Mouse (Mus musculus) neutrophil, adult 5-6 weeks (primary cell): Measurements from ENCODE around the gene Hipk1. TPM values are rescaled to one million over a fixed set of nuclear protein-coding genes. Genes with fewer than 3 reads are reported as not detected.
"Not testable (repeated sequence)": the region's sequence is repeated elsewhere in the genome, so short reads cannot be mapped to it uniquely, and the experiment has no call there.

ENCODE experiments used
- ATAC-seq: fragments of 151-379, 151-347 bp; 2 replicates; pipeline ENCODE4 v1.8.0; 2017; ENCODE audit warnings: mild to moderate bottlenecking, moderate TSS enrichment; ENCODE audit not compliant: insufficient number of reproducible peaks, poor library complexity, low FRiP score, severe bottlenecking; ENCODE audit errors: extremely low read depth
- total RNA-seq: library from RNA; stranded (forward); fragments of 200-1000 nt; gene quantifications from 2 replicates; pipeline ENCODE4 v1.2.3, GENCODE M21; 2017

Gene Hipk1
- total RNA-seq, 1 experiment from 2014 or later = 247 TPM

GRCm38 (mm10) chr3:103801631-103802531, 10.5 kb upstream of the Hipk1 start:
- peak; percentile 67 for ATAC-seq

GRCm38 (mm10) chr3:103799507-103799906, 8.1 kb upstream of the Hipk1 start:
- ATAC-seq = no peak

- ATAC-seq = no peak
Observed at GRCm38 (mm10) chr3:103796389-103796788, 5.0 kb upstream of the Hipk1 start.

GRCm38 (mm10) chr3:103792566-103792965, 1.2 kb upstream of the Hipk1 start:
- no peak for ATAC-seq

GRCm38 (mm10) chr3:103792111-103792406, 696 bp upstream of the Hipk1 start:
- not testable (repeated sequence) for ATAC-seq

- ATAC-seq = no peak
Observed at GRCm38 (mm10) chr3:103790346-103791145, 817 bp downstream of the Hipk1 start.

GRCm38 (mm10) chr3:103789891-103790345, 1.4 kb downstream of the Hipk1 start:
- ATAC-seq = no peak

GRCm38 (mm10) chr3:103789096-103789495, 2.3 kb downstream of the Hipk1 start:
- no peak for ATAC-seq

GRCm38 (mm10) chr3:103787225-103787624, 4.1 kb downstream of the Hipk1 start:
- no peak for ATAC-seq

GRCm38 (mm10) chr3:103782844-103783609, 8.3 kb downstream of the Hipk1 start:
- ATAC-seq = no peak

GRCm38 (mm10) chr3:103780777-103781176, 10.6 kb downstream of the Hipk1 start:
- ATAC-seq = no peak

GRCm38 (mm10) chr3:103780271-103780670, 11.1 kb downstream of the Hipk1 start:
- ATAC-seq = no peak

GRCm38 (mm10) chr3:103779183-103779582, 12.2 kb downstream of the Hipk1 start:
- peak; percentile 55 for ATAC-seq

- no peak for ATAC-seq
Observed at GRCm38 (mm10) chr3:103778660-103779059, 12.7 kb downstream of the Hipk1 start.

- ATAC-seq = no peak
Observed at GRCm38 (mm10) chr3:103777940-103778339, 13.4 kb downstream of the Hipk1 start.

GRCm38 (mm10) chr3:103774009-103774408, 17.4 kb downstream of the Hipk1 start:
- no peak for ATAC-seq

GRCm38 (mm10) chr3:103773508-103773907, 17.9 kb downstream of the Hipk1 start:
- 0 out of 2 replicates have a peak, but pooled peaks have one; percentile 14 for ATAC-seq

- peak; percentile 80; the same call in 1 of the 2 replicates for ATAC-seq
Observed at GRCm38 (mm10) chr3:103772846-103773245, 18.5 kb downstream of the Hipk1 start.

- no peak for ATAC-seq
Observed at GRCm38 (mm10) chr3:103771531-103772130, 19.7 kb downstream of the Hipk1 start.
